Mouse (Mus musculus) stomach, embryonic 15.5 days (tissue): ENCODE measurements around the gene Sema6d. TPM values are rescaled to one million over a fixed set of nuclear protein-coding genes. Genes with fewer than 3 reads are reported as not detected.
"Not testable (repeated sequence)": the region's sequence is repeated elsewhere in the genome, so short reads cannot be mapped to it uniquely, and the experiment has no call there.

Source experiments
- ATAC-seq: fragments of 200-750 bp; cut with Nextera tagmentation; 2 replicates; pipeline ENCODE4 v1.8.0; 2017; ENCODE audit warnings: low read depth, moderate number of reproducible peaks, moderate TSS enrichment; ENCODE audit not compliant: insufficient read depth, low FRiP score
- H3K27ac ChIP-seq: fragments of 300-500 bp; sonication (generic); 2 replicates; pipeline ENCODE4 v1.5.1; 2015; ENCODE audit warnings: mild to moderate bottlenecking, inconsistent platforms
- H3K27me3 ChIP-seq: fragments of 300-500 bp; sonication (generic); replicated peaks from 2 replicates; pipeline ENCODE4 v1.6.1; 2015; ENCODE audit warnings: inconsistent platforms
- H3K36me3 ChIP-seq: fragments of 300-500 bp; sonication (generic); 2 replicates; pipeline ENCODE4 v1.6.1; 2015; ENCODE audit warnings: inconsistent platforms
- H3K4me1 ChIP-seq: fragments of 300-500 bp; sonication (generic); 2 replicates; pipeline ENCODE4 v1.6.1; 2015; ENCODE audit warnings: inconsistent platforms
- H3K4me2 ChIP-seq: fragments of 300-500 bp; sonication (generic); 2 replicates; pipeline ENCODE4 v1.6.1; 2015; ENCODE audit warnings: mild to moderate bottlenecking, inconsistent platforms
- H3K4me3 ChIP-seq: fragments of 300-500 bp; sonication (generic); replicated peaks from 2 replicates; pipeline ENCODE4 v1.5.1; 2015; ENCODE audit warnings: inconsistent platforms
- H3K9ac ChIP-seq: fragments of 300-500 bp; sonication (generic); 2 replicates; pipeline ENCODE4 v1.6.1; 2015; ENCODE audit warnings: inconsistent platforms
- H3K9me3 ChIP-seq: fragments of 300-500 bp; sonication (generic); 2 replicates; pipeline ENCODE4 v1.6.1; 2016; ENCODE audit warnings: inconsistent platforms
- WGBS: fragments of 180-500 bp; shearing (Covaris S2); methylation state at CpG from one replicate; pipeline ENCODE4 v1.1.7; 2015; 5-methylcytosine and 5-hydroxymethylcytosine counted together
- polyA plus RNA-seq: library from polyadenylated mRNA; unstranded; fragments of >200 nt; fragmentation: Nextera tagmentation; extraction: Ambion mirVana; gene quantifications from 2 replicates; pipeline ENCODE4 v1.2.1, GENCODE M21; 2015

Sema6d gene
- polyA plus RNA-seq, 1 experiment from 2014 or later = 10.4 TPM

DNA sequence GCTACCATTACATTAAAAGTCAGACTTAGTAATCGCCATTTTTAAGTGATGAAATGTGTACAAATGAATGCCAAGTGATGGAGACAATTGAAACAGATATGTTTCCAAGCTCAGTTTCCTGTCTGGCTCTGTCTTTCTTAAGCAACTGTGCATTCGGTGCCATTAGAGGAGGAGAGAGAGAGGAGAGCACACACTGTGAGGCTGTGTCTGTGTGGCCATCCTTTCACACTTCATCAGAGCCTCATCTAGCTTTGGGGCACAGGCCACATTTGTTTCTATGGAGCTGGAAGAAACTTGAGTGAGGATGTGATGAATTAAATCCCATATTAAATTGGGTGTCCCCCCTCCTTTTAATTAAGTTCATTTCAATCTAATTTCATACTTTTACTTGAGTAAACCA is 218.8 kb downstream of the Sema6d start:
- no peaks in the 10 kb centered on the region for H3K36me3 ChIP-seq
- H3K4me3 ChIP-seq = no peak overlapping the region
- ATAC-seq = no peak
- no peak overlapping the region for H3K27ac ChIP-seq
- H3K9me3 ChIP-seq = no peaks in the 10 kb centered on the region
- H3K4me2 ChIP-seq = no peak overlapping the region
- H3K27me3 ChIP-seq = no peaks in the 10 kb centered on the region
- H3K4me1 ChIP-seq = no peaks in the 10 kb centered on the region
- H3K9ac ChIP-seq = no peak overlapping the region
- 68% methylated on average over 2 of the region's 2 CpGs for WGBS

DNA sequence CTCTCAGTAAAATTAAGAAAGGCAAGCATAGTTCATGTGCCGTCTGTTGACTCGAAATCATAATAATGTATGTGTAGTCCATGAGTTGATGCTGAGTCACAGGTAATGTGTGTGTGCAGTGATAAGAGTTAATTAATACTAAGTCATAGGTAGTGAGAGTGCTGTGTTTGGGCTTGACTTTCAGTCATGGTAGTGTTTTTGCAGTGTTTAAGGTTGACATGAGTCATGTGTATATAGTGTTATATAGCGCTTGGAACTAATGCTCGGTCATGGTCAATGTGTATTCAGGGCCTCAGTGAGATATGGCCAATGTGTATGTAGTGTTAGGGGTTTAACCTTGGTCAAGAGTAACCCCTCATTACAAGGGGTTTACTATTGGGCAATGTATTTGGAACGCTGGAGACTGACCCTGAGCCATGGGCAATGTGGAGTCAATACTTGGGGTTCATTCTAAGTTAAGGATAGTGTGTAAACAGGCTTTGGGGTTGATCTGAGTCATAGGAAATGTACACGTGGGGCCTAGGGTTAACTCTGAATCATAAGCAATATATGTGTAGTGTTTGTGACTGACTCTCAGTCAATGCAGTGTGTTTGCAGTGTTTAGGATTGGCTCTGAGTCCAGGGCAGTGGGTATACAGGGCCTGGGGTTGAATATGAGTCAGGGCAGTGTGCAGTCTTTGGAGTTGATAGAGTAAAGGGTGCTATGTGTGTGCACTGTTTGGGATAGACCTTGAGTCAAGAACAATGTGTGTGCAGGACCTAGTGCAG is 219.8 kb downstream of the Sema6d start:
- no peaks in the 10 kb centered on the region for H3K27me3 ChIP-seq
- ATAC-seq = peak; percentile 66; the same call in 1 of the 2 replicates
- H3K4me3 ChIP-seq = no peak overlapping the region
- no peak overlapping the region for H3K9ac ChIP-seq
- H3K4me1 ChIP-seq = no peaks in the 10 kb centered on the region
- no peak overlapping the region for H3K27ac ChIP-seq
- H3K9me3 ChIP-seq = no peaks in the 10 kb centered on the region
- no peak overlapping the region for H3K4me2 ChIP-seq
- H3K36me3 ChIP-seq = no peaks in the 10 kb centered on the region
- WGBS = 80% methylated on average over 6 of the region's 6 CpGs

DNA sequence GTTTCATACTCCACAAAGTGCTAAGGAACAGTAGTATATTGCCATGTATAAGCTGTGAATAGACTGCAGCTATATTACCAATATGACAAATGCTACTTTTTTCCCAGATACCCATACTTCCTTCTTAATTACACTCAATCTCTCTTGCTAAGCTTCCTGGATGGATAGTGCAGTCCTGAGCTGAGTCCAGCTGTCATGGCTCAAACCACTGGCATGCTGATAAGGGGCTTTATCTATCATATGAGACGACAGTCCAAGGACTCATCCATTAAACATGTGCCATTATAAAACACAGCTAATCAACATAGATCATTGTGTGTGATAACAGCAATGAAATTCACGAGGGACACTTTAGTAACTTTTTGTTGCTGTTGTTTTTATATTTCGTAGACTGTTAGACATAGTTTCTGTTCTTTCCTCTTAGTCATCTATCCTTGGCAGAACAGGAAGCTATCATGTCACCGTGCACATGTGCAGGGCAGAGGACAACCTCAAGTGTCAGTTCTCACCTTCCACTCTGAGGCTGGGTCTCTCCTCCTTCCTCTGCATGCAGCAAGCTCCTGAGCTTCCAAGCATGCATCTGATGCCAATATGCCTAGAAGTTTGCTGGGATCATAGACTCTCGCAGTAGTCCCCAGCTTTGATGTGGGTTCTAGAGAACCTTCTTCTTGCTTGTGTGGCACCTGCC is 232.9 kb downstream of the Sema6d start:
- 47% methylated on average over 5 of the region's 5 CpGs for WGBS
- ATAC-seq = no peak
- no peak overlapping the region for H3K9ac ChIP-seq
- H3K27me3 ChIP-seq = no peaks in the 10 kb centered on the region
- H3K36me3 ChIP-seq = no peaks in the 10 kb centered on the region
- no peaks in the 10 kb centered on the region for H3K4me1 ChIP-seq
- H3K27ac ChIP-seq = no peak overlapping the region
- no peak overlapping the region for H3K4me3 ChIP-seq
- H3K4me2 ChIP-seq = no peak overlapping the region
- no peaks in the 10 kb centered on the region for H3K9me3 ChIP-seq

DNA sequence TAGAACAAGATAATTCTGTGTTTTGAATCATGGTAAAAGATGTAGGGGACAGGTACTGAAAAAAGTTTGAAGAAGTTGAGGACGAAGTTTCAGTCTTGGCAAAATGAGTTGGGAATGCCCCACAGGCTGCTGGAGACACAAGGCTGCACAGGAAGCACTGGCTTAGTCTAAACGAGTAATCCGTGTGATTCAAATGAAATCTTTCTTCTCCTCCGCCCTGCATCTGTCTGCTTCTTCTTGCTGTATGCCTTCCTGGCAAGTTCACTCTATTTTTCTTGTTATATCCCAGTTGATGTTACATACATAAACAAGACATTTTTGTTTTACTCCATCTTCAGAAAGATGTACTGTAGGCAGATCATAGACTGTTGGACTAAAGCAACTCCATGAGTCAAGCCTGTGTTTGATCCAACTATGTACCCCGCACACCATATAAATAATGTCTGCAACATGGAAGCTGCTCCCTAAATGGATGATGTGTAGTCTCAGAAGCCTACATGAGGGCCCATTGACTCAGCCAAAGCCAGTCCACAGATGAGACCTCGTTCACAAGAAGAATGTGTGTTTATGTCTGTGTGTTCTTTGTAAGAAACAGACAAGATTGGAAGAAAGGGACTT is 234.4 kb downstream of the Sema6d start:
- no peaks in the 10 kb centered on the region for H3K27me3 ChIP-seq
- no peaks in the 10 kb centered on the region for H3K4me1 ChIP-seq
- H3K36me3 ChIP-seq = no peaks in the 10 kb centered on the region
- 62% methylated on average over 6 of the region's 6 CpGs for WGBS
- no peak overlapping the region for H3K4me2 ChIP-seq
- ATAC-seq = no peak; the same call in 1 of the 2 replicates
- no peak overlapping the region for H3K27ac ChIP-seq
- no peak overlapping the region for H3K4me3 ChIP-seq
- no peak overlapping the region for H3K9ac ChIP-seq
- H3K9me3 ChIP-seq = no peaks in the 10 kb centered on the region

DNA sequence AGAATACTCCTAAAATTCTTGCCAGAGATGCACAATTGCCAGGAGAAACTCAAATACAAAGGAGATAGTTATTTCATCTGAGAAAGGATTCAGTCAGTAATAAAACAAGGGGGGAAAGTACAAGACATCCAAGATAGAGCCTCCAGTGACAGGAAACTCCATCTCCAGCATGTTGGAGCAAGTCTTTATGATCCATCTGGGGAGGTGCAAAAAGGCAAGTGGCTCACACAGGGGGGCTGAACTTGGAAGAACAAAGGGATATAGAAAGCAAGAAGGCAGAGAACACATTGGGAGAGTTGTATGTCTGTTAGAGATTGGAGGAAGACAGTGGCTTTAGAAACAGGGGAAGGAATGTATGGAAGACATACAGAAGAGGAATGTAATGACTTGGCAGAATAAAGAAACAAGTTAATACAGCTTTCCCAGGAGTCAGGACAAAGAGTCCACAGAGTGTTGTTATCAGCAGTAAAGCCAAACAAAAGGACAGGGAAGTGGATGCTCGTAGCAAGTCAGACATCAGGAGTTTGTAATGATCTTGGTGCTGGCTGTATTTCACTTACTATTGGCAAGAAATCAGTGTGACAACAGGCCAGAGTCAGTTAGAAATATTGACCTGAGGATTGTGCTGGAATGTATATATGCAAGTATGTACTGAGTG is 239.8 kb downstream of the Sema6d start:
- 39% methylated on average over 1 of the region's 1 CpGs for WGBS
- ATAC-seq = no peak

DNA sequence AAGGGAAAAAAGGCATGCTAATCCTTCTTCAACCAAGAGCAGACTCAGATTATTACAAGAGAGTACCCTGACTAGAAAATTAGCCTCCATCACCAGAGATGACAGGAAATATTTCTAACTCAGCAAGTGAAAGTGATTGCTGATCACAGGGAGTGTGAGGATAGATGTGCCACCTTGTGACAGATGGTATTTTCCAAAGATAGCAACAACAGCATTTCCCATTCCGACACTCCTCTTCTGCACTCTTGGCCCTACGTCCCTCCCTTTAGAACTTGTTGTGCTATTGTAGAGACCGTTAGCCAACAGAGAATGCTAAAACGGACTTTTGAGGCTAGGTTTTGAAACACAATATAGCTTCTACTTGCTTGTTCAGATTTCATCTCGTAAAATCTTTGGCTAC is 243.1 kb downstream of the Sema6d start:
- Histone ChIP-seq H3K4me2 (no peak overlapping the region), H3K9me3 (no peaks in the 10 kb centered on the region), H3K9ac (no peak overlapping the region), H3K27ac (no peak overlapping the region), H3K4me1 (0 out of 2 replicates have a peak, but pooled peaks cover 2% of the 10 kb centered on the region), H3K27me3 (no peaks in the 10 kb centered on the region), H3K4me3 (no peak overlapping the region), H3K36me3 (no peaks in the 10 kb centered on the region)
- 75% methylated on average over 5 of the region's 5 CpGs for WGBS
- no peak for ATAC-seq

More for the DNA sequence above, 239.8 kb downstream of the Sema6d start:
- H3K9ac ChIP-seq = no peak overlapping the region
- no peaks in the 10 kb centered on the region for H3K36me3 ChIP-seq
- no peak overlapping the region for H3K4me3 ChIP-seq
- H3K27ac ChIP-seq = no peak overlapping the region
- no peaks in the 10 kb centered on the region for H3K27me3 ChIP-seq
- H3K9me3 ChIP-seq = no peaks in the 10 kb centered on the region
- H3K4me1 ChIP-seq = 0 out of 2 replicates have a peak, but pooled peaks cover 2% of the 10 kb centered on the region
- no peak overlapping the region for H3K4me2 ChIP-seq

DNA sequence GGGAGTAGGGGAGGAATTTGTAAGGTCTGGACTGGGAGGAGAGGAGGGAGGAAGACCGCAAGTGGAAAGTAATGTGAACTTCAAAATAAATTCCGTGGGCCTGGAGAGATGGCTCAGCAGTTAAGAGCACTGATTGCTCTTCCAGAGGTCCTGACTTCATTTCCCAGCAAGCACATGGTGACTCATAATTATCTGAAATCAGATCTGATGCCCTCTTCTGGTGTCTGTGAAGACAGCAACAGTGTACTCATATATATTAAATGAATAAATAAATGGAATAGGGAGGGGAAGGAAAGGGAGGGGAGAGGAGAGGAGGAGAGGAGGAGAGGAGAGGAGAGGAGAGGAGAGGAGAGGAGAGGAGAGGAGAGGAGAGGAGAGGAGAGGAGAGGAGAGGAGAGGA is 244.9 kb downstream of the Sema6d start:
- H3K27me3 ChIP-seq, H3K4me2 ChIP-seq, H3K9me3 ChIP-seq, H3K36me3 ChIP-seq, H3K4me3 ChIP-seq, H3K4me1 ChIP-seq, ATAC-seq, H3K9ac ChIP-seq, H3K27ac ChIP-seq: not testable (repeated sequence)
- 81% methylated on average over 2 of the region's 2 CpGs for WGBS

DNA sequence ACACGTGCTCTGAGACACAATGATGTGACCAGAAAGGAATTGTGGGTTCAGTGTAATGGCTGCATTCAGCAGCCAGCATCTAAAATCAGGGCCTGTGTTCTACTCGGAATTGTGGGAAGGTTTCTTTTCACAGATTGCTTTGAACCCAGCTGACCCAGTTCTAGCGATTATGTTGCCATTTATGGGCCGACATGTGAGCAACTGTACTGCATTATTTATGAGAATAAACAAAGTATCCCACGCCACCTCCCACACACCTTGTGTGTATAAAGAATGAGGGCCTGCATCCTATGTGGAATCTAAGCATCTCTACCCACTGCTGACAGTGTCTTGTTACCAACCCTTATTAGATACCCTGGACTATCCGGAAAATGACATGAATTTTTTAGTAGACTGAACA is 248.5 kb downstream of the Sema6d start:
- H3K4me2 ChIP-seq = no peak overlapping the region
- no peak overlapping the region for H3K9ac ChIP-seq
- no peaks in the 10 kb centered on the region for H3K9me3 ChIP-seq
- no peak overlapping the region for H3K4me3 ChIP-seq
- no peaks in the 10 kb centered on the region for H3K4me1 ChIP-seq
- no peak overlapping the region for H3K27ac ChIP-seq
- WGBS = 75% methylated on average over 6 of the region's 6 CpGs
- H3K27me3 ChIP-seq = no peaks in the 10 kb centered on the region
- no peaks in the 10 kb centered on the region for H3K36me3 ChIP-seq
- ATAC-seq = no peak

DNA sequence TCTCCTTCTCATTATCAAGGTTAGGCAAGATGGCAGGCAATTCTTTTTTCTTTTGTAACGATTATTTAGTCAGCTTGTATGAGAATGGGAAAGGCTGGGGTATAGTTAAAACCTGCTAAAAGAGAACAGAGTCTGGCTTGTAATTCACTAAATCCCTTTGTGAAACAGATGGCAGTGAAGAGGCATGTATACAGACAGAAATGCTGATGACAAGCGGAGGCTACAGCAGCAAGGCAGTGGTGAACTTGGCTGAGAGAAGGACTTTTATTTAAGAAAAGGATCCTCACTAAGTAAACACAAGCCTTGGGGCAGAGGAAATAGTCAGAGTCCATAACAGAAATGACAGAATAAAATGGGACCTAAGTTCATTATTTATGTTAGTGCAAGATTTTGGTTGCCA is 264.4 kb downstream of the Sema6d start:
- no peak overlapping the region for H3K4me3 ChIP-seq
- no peaks in the 10 kb centered on the region for H3K27me3 ChIP-seq
- H3K4me1 ChIP-seq = no peaks in the 10 kb centered on the region
- no peak overlapping the region for H3K9ac ChIP-seq
- H3K4me2 ChIP-seq = no peak overlapping the region
- no peak for ATAC-seq
- WGBS = 54% methylated on average over 2 of the region's 2 CpGs
- H3K36me3 ChIP-seq = no peaks in the 10 kb centered on the region
- H3K9me3 ChIP-seq = no peaks in the 10 kb centered on the region
- no peak overlapping the region for H3K27ac ChIP-seq

DNA sequence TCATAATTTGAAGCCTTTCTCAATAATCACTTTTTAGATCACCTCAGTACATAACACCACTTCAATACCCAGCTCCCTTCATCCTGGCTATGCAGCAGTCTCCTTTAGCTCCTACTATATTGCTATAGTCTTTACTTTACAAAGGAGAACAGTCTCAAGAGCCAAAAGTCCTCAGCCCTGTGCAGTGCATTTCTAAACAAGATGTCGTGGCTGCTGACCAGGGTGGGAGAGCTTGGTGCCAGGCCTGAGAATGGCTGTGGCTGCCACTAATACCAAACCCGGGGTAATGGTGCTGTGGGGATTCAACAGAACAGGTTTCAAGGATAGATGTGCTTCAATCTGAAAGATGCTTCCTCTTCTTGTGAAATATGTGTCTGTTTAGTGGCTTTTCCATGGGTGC is 264.9 kb downstream of the Sema6d start:
- Histone ChIP-seq H3K4me3 (no peak overlapping the region), H3K4me2 (no peak overlapping the region), H3K9ac (no peak overlapping the region), H3K27ac (no peak overlapping the region), H3K4me1 (no peaks in the 10 kb centered on the region), H3K27me3 (no peaks in the 10 kb centered on the region), H3K36me3 (no peaks in the 10 kb centered on the region), H3K9me3 (no peaks in the 10 kb centered on the region)
- WGBS = 70% methylated on average over 2 of the region's 2 CpGs
- no peak for ATAC-seq

DNA sequence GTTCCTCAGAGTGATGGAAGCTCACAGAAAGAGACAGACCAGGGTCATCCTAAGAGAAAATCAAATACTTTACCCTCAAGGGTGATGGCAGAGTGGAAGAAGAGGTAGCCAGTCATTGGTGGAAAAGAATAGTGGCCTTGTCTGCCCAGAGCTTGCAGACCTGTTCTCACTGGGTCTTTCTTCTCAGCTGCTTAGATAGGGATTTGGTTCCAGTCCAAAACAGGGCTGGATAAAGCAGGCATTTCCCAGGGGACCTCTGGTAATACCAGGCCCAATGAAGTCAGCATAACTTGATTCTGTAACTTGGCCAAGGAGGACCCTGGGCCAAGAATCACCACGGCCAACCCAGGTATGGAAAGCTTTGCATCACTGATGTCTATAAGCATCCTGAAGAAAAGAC is 279.5 kb downstream of the Sema6d start:
- no peaks in the 10 kb centered on the region for H3K9me3 ChIP-seq
- H3K27ac ChIP-seq = no peak overlapping the region
- 63% methylated on average over 1 of the region's 1 CpGs for WGBS

DNA sequence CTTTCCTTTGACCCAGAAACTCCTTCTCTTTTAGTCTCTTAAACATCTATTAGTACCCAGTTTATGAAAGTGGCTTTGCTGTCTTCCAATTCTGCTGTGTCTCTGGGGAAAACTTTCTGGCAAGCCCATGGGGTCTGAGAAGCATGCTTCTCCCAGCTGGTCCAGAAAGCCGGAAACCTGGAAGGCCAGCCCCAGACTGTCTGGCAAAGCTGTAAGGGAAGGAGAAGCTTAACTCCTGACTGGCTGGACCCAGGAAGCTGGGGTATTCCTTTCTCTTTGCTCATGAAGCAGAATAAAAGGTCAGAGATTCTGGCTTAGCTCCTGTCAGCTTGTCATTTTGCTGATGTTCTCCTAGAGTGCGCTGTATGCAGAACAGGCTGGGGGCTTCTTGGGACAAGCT is 280.2 kb downstream of the Sema6d start:
- no peaks in the 10 kb centered on the region for H3K36me3 ChIP-seq
- no peak overlapping the region for H3K4me2 ChIP-seq
- no peaks in the 10 kb centered on the region for H3K9me3 ChIP-seq
- H3K9ac ChIP-seq = no peak overlapping the region
- no peak overlapping the region; the same call in 1 of the 2 replicates for H3K27ac ChIP-seq
- H3K4me1 ChIP-seq = 0 out of 2 replicates have a peak, but pooled peaks cover 4% of the 10 kb centered on the region
- no peak overlapping the region for H3K4me3 ChIP-seq
- WGBS = 39% methylated on average over 2 of the region's 2 CpGs
- ATAC-seq = no peak
- H3K27me3 ChIP-seq = no peaks in the 10 kb centered on the region

More for the DNA sequence above, 279.5 kb downstream of the Sema6d start:
- H3K9ac ChIP-seq = no peak overlapping the region
- no peaks in the 10 kb centered on the region for H3K27me3 ChIP-seq
- 0 out of 2 replicates have a peak, but pooled peaks cover 4% of the 10 kb centered on the region for H3K4me1 ChIP-seq
- H3K4me3 ChIP-seq = no peak overlapping the region
- no peaks in the 10 kb centered on the region for H3K36me3 ChIP-seq
- H3K4me2 ChIP-seq = no peak overlapping the region
- ATAC-seq = no peak
